ENCODE assay signal across 7 mouse cellular contexts in the genomic region with DNA sequence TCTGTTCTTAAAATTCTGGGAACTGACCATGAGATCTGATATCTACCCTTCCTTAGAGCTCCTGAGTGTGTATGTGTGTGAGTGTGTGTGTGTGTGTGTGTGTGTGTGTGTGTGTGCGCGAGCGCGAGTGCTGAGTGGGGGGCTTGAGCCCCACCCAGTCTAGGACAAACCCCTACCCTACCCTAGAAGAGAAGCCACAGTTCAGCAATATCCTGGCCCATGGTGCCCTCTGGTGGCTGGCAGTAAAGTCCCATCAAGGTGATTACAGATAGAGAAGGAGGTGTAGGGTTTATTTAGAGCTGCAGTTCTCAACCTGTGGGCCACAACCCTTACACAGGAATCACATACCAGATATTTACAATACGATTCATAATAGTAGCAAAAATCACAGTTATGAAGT. TPM values are rescaled to one million over a fixed set of nuclear protein-coding genes. Genes with fewer than 3 reads are reported as not detected.
A peak's percentile ranks its signal among the peaks of the same experiment; 100 is the strongest.
DNase-seq lines count a peak whose midpoint lies in the region; ATAC-seq and TF ChIP-seq lines count a peak whose summit lies in the region.

No protein-coding gene starts in this region.

- TF ChIP-seq CTCF in small intestine, adult 2 months (IDR thresholded peaks at IDR 0.05; ENCODE audit: extremely low read depth, insufficient read length, insufficient replicate concordance, low read depth, low read length): peak; percentile 56; the same call in 1 of the 2 replicates

- H3K4me1 ChIP-seq in forebrain, embryonic 10.5 days: no peaks in the 10 kb centered on the region
- no peaks in the 10 kb centered on the region for H3K4me1 ChIP-seq in kidney, embryonic 16.5 days (ENCODE audit: insufficient read depth, low read length)
- no peaks in the 10 kb centered on the region for H3K4me1 ChIP-seq in small intestine, adult 2 months (ENCODE audit: control insufficient read depth, insufficient read depth, insufficient read length, low read length)

- H3K36me3 ChIP-seq in forebrain, embryonic 10.5 days (replicated peaks): no peaks in the 10 kb centered on the region
- no peaks in the 10 kb centered on the region for H3K36me3 ChIP-seq in kidney, embryonic 16.5 days (ENCODE audit: insufficient read depth, low read length)
- H3K36me3 ChIP-seq in small intestine, adult 2 months (ENCODE audit: control insufficient read depth, insufficient read depth, low read length): no peaks in the 10 kb centered on the region

- TF ChIP-seq POLR2A in small intestine, adult 2 months (IDR thresholded peaks at IDR 0.05; ENCODE audit: low read depth, low read length): no peak

- no peak overlapping the region for H3K4me2 ChIP-seq in kidney, embryonic 16.5 days (replicated peaks; ENCODE audit: low read depth, low read length)

- no peaks in the 10 kb centered on the region for H3K27me3 ChIP-seq in forebrain, embryonic 10.5 days (ENCODE audit: poor library complexity, severe bottlenecking)
- no peaks in the 10 kb centered on the region for H3K27me3 ChIP-seq in kidney, embryonic 16.5 days (ENCODE audit: insufficient read depth, low read length)
- no peaks in the 10 kb centered on the region for H3K27me3 ChIP-seq in small intestine, adult 2 months (ENCODE audit: control insufficient read depth, insufficient read depth, low read length)

- no peak overlapping the region for H3K4me3 ChIP-seq in forebrain, embryonic 10.5 days
- no peak overlapping the region for H3K4me3 ChIP-seq in kidney, embryonic 16.5 days (ENCODE audit: low read length)
- H3K4me3 ChIP-seq in small intestine, adult 2 months (ENCODE audit: low read depth, low read length): no peak overlapping the region

- no peak overlapping the region for H3K9ac ChIP-seq in kidney, embryonic 16.5 days (replicated peaks; ENCODE audit: low read length)

- DNase-seq in urinary bladder, postnatal 14 days (ENCODE audit: low spot score): peak; percentile 44
- no peak for DNase-seq in urinary bladder, postnatal 10 days (ENCODE audit: low spot score)
- DNase-seq in adrenal gland, postnatal 36 days: peak; percentile 71 to 81
- DNase-seq in forebrain, embryonic 10.5 days (ENCODE audit: extremely low spot score, low spot score): peak; percentile 47
- peak; percentile 44 for DNase-seq in lung, postnatal 36 days

- H3K9me3 ChIP-seq in forebrain, embryonic 10.5 days: no peaks in the 10 kb centered on the region
- H3K9me3 ChIP-seq in kidney, embryonic 16.5 days (ENCODE audit: low read length): no peaks in the 10 kb centered on the region

- no peak overlapping the region for H3K27ac ChIP-seq in forebrain, embryonic 10.5 days
- H3K27ac ChIP-seq in kidney, embryonic 16.5 days (ENCODE audit: low read length): no peak overlapping the region
- no peak overlapping the region for H3K27ac ChIP-seq in small intestine, adult 2 months (ENCODE audit: insufficient read depth, low read depth, low read length)

- 28% methylated on average over 5 of the region's 5 CpGs for WGBS in forebrain, embryonic 10.5 days
- 12% methylated on average over 5 of the region's 5 CpGs for WGBS in kidney, embryonic 16.5 days
- 15% methylated on average over 5 of the region's 5 CpGs for WGBS in small intestine, adult 2 months

- ATAC-seq in kidney, embryonic 16.5 days (ENCODE audit: low FRiP score, low TSS enrichment): peak; percentile 23; the same call in 1 of the 2 replicates

RNA-seq across cellular contexts. Expression of gene Wipi2, which starts 7.6 kb away (rescaled TPM):
- 100 to 1,000 TPM in 1 of 2 experiments, 10 to 100 TPM in 1; 95.2 to 104 TPM for total RNA-seq in adrenal gland, postnatal 36 days (2021)
- polyA plus RNA-seq in forebrain, embryonic 10.5 days (2016; fragmentation: Nextera tagmentation; extraction: Ambion mirVana): 58.2 and 58.6 TPM in 2 replicates
- polyA plus RNA-seq in kidney, embryonic 16.5 days (2015; fragmentation: Nextera tagmentation; extraction: Ambion mirVana): 51.6 TPM in 2 replicates
- polyA plus RNA-seq in small intestine, adult 2 months (2012; rRNA removed): 22.5 and 38.9 TPM in 2 replicates

RNA-seq across cellular contexts. Expression of gene Mmd2, which starts 11.3 kb away (rescaled TPM):
- 10 to 100 TPM; 21.6 to 35.2 TPM for total RNA-seq in adrenal gland, postnatal 36 days (2021)
- 1.6 and 2.0 TPM in 2 replicates for polyA plus RNA-seq in forebrain, embryonic 10.5 days (2016; fragmentation: Nextera tagmentation; extraction: Ambion mirVana)
- 0.63 and 0.64 TPM in 2 replicates for polyA plus RNA-seq in kidney, embryonic 16.5 days (2015; fragmentation: Nextera tagmentation; extraction: Ambion mirVana)
- 0.13 and 0.20 TPM in 2 replicates for polyA plus RNA-seq in small intestine, adult 2 months (2012; rRNA removed)
